Mouse (Mus musculus): Measurements from ENCODE around the gene Ddx51.

- no peak for TF ChIP-seq GATA1 (IDR thresholded peaks at IDR 0.05; ENCODE audit: borderline replicate concordance, low read length)
- no peak for TF ChIP-seq FLI1 (IDR thresholded peaks at IDR 0.05; ENCODE audit: low read length)
Measured at GRCm38 (mm10) chr5:110664750-110665269, 11.6 kb downstream of the Ddx51 start.
